Mouse (Mus musculus) embryonic facial prominence, embryonic 15.5 days (tissue): ENCODE data around the gene Sgsm3. TPM values are rescaled to one million over a fixed set of nuclear protein-coding genes. Genes with fewer than 3 reads are reported as not detected.

Experiments used
- ATAC-seq: fragments of 200-750 bp; cut with Nextera tagmentation; 2 replicates; pipeline ENCODE4 v1.8.0; 2017; ENCODE audit warnings: low read depth, moderate TSS enrichment; ENCODE audit not compliant: insufficient number of reproducible peaks, low FRiP score, low TSS enrichment
- H3K27ac ChIP-seq: fragments of 300-500 bp; sonication (generic); replicated peaks from 2 replicates; pipeline ENCODE4 v1.5.1; 2015; ENCODE audit warnings: mild to moderate bottlenecking, inconsistent platforms
- H3K27me3 ChIP-seq: fragments of 300-500 bp; sonication (generic); 2 replicates; pipeline ENCODE4 v1.6.1; 2015; ENCODE audit warnings: inconsistent platforms
- H3K36me3 ChIP-seq: fragments of 300-500 bp; sonication (generic); 2 replicates; pipeline ENCODE4 v1.6.1; 2015; ENCODE audit warnings: mild to moderate bottlenecking, inconsistent platforms
- H3K4me1 ChIP-seq: fragments of 300-500 bp; sonication (generic); 2 replicates; pipeline ENCODE4 v1.6.1; 2015; ENCODE audit warnings: inconsistent platforms
- H3K4me2 ChIP-seq: fragments of 300-500 bp; sonication (generic); replicated peaks from 2 replicates; pipeline ENCODE4 v1.6.1; 2015; ENCODE audit warnings: mild to moderate bottlenecking, inconsistent platforms
- H3K4me3 ChIP-seq: fragments of 300-500 bp; sonication (generic); replicated peaks from 2 replicates; pipeline ENCODE4 v1.5.1; 2015; ENCODE audit warnings: mild to moderate bottlenecking, inconsistent platforms
- H3K9ac ChIP-seq: fragments of 300-500 bp; sonication (generic); 2 replicates; pipeline ENCODE4 v1.6.1; 2015; ENCODE audit warnings: inconsistent platforms
- H3K9me3 ChIP-seq: fragments of 300-500 bp; sonication (generic); replicated peaks from 2 replicates; pipeline ENCODE4 v1.6.1; 2016; ENCODE audit warnings: inconsistent platforms
- WGBS: fragments of 180-500 bp; shearing (Covaris S2); methylation state at CpG from one replicate; pipeline ENCODE4 v1.1.7; 2015; 5-methylcytosine and 5-hydroxymethylcytosine counted together
- polyA plus RNA-seq: library from polyadenylated mRNA; unstranded; fragments of >200 nt; fragmentation: Nextera tagmentation; extraction: Ambion mirVana; gene quantifications from 2 replicates; pipeline ENCODE4 v1.2.1, GENCODE M21; 2015

The Sgsm3 gene
- polyA plus RNA-seq, 1 experiment from 2014 or later: 33.6 TPM

GRCm38 (mm10) chr15:81010114-81010513 lies 32.5 kb downstream of the Sgsm3 start:
- WGBS: 78% methylated on average over 7 of the region's 7 CpGs
- ATAC-seq: no peak
- H3K36me3 ChIP-seq: peaks cover 68% of the 10 kb centered on the region
- H3K4me2 ChIP-seq: no peak overlapping the region
- H3K27ac ChIP-seq: no peak overlapping the region
- no peaks in the 10 kb centered on the region for H3K27me3 ChIP-seq
- no peaks in the 10 kb centered on the region for H3K4me1 ChIP-seq
- H3K9ac ChIP-seq: no peak overlapping the region
- H3K4me3 ChIP-seq: no peak overlapping the region
- H3K9me3 ChIP-seq: no peaks in the 10 kb centered on the region

DNA sequence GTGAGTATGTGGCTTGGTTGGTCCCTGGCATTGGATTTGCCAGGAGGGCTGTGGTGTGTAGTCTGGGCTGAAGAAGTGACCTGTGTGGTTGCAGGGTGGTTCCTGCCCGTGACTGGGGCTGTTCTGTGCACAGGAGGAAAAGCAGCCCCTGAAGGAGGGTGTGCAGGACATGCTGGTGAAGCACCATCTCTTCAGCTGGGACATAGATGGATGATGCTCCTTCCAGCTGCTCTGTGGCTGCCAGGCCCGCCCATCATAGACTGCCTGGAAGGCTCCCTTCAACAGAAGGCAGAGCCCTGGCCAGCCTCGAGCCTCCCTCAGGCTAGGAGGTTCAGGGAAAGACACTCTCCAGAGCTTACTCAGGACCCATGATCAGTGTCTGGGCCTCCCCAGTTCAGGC lies 34.0 kb downstream of the Sgsm3 start:
- Histone ChIP-seq H3K4me1 (no peaks in the 10 kb centered on the region), H3K36me3 (peaks cover 82% of the 10 kb centered on the region), H3K9me3 (no peaks in the 10 kb centered on the region), H3K4me3 (no peak overlapping the region), H3K9ac (no peak overlapping the region), H3K27ac (no peak overlapping the region), H3K27me3 (no peaks in the 10 kb centered on the region), H3K4me2 (no peak overlapping the region)
- 78% methylated on average over 3 of the region's 3 CpGs for WGBS
- ATAC-seq: no peak

- 74% methylated on average over 4 of the region's 4 CpGs for WGBS
- Histone ChIP-seq H3K9me3 (no peaks in the 10 kb centered on the region), H3K4me3 (no peak overlapping the region), H3K4me2 (no peak overlapping the region), H3K27ac (no peak overlapping the region; the same call in 1 of the 2 replicates), H3K27me3 (no peaks in the 10 kb centered on the region), H3K36me3 (peaks cover 90% of the 10 kb centered on the region), H3K9ac (no peak overlapping the region), H3K4me1 (no peaks in the 10 kb centered on the region)
- no peak for ATAC-seq
Observed at GRCm38 (mm10) chr15:81012359-81012758, 34.8 kb downstream of the Sgsm3 start.

DNA sequence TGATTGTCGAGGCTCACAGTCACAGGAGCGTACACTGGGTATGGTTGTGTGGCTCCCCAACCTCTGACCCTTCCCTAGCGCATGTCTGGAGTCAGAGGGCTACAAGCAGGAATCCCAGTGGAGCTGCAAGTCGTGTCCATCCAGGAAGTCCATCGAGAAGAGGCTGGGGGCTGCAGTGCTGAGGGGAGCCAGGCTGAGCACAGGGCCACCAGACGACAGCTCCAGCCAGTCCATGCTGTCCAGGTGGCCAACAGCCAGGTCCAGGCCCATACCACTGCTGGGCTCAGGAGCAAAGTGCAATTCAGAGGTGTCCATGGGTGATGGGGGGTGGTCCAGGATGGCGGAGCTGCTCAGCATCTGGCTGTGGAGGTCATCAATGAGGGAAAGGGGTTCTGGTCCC lies 35.6 kb downstream of the Sgsm3 start:
- H3K9me3 ChIP-seq: no peaks in the 10 kb centered on the region
- peaks cover 95% of the 10 kb centered on the region for H3K36me3 ChIP-seq
- no peak overlapping the region for H3K4me2 ChIP-seq
- no peak for ATAC-seq
- no peak overlapping the region for H3K9ac ChIP-seq
- no peak overlapping the region for H3K4me3 ChIP-seq
- H3K27ac ChIP-seq: no peak overlapping the region
- H3K4me1 ChIP-seq: no peaks in the 10 kb centered on the region
- no peaks in the 10 kb centered on the region for H3K27me3 ChIP-seq
- 77% methylated on average over 7 of the region's 7 CpGs for WGBS

DNA sequence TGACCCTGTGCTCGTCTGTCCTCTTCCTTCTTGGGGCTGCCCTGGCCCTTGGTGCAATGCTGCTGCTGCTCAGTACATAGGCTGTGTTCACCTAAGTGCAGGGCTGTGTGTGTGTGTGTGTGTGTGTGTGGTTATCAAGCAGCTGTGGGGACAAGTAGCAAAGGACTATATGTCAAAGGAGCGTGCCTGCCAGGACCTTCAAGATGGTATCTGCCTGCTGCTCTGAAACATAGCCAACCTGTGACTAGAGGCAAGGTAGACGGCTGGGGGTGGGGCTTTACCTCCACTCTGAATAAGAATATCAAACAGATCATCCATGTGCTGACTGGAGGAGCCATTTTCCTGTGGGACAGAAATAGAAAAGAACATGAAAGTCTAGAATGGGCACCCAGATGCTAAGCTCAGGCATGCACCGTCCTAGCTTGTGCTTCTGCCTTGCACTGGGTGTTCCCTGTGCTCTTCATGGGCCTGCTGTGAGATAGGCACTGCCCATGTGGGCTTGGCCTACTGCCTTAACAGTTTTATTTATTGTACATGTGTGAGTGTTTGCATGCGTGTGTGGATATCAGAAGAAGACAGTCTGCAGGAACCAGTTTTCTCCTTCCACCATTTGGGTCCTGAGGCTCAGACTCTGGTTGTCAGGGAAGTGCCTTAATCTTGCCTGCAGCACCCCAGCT lies 37.6 kb downstream of the Sgsm3 start:
- H3K4me3 ChIP-seq: no peak overlapping the region
- no peak overlapping the region for H3K9ac ChIP-seq
- no peak overlapping the region for H3K4me2 ChIP-seq
- H3K9me3 ChIP-seq: no peaks in the 10 kb centered on the region
- no peak for ATAC-seq
- 75% methylated on average over 5 of the region's 5 CpGs for WGBS
- no peak overlapping the region for H3K27ac ChIP-seq
- peaks cover 99% of the 10 kb centered on the region for H3K36me3 ChIP-seq
- no peaks in the 10 kb centered on the region for H3K4me1 ChIP-seq
- no peaks in the 10 kb centered on the region for H3K27me3 ChIP-seq

GRCm38 (mm10) chr15:81016488-81016887 lies 38.9 kb downstream of the Sgsm3 start:
- no peaks in the 10 kb centered on the region for H3K27me3 ChIP-seq
- WGBS: 90% methylated on average over 10 of the region's 10 CpGs
- H3K4me3 ChIP-seq: no peak overlapping the region

DNA sequence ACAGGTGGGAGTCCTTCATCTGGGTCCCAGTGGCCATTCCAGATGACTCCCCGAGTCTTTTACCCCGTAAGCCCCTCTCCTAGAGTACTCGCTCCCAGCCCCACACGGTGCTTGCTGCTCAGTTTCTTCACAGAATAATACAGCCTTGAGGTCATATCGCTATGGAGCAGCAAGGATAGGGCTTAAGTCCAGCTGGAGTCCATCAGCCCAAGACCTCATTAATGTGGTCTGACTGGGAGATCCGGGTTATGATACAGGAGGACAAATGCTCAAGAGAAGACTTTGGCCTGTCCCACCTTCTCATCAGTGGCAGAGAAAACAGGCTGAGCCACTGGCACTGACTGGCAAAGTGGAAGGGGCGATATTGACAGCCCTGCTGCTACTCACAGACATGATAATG lies 39.7 kb downstream of the Sgsm3 start:
- Histone ChIP-seq H3K4me2 (no peak overlapping the region), H3K36me3 (peaks cover 93% of the 10 kb centered on the region), H3K9ac (no peak overlapping the region), H3K4me3 (no peak overlapping the region), H3K4me1 (no peaks in the 10 kb centered on the region), H3K27me3 (no peaks in the 10 kb centered on the region), H3K9me3 (no peaks in the 10 kb centered on the region), H3K27ac (no peak overlapping the region)
- WGBS: 90% methylated on average over 7 of the region's 7 CpGs
- ATAC-seq: no peak

More at GRCm38 (mm10) chr15:81016488-81016887, 38.9 kb downstream of the Sgsm3 start:
- H3K9ac ChIP-seq: no peak overlapping the region
- peaks cover 98% of the 10 kb centered on the region for H3K36me3 ChIP-seq
- no peak overlapping the region for H3K4me2 ChIP-seq
- no peak overlapping the region for H3K27ac ChIP-seq
- no peak for ATAC-seq
- H3K9me3 ChIP-seq: no peaks in the 10 kb centered on the region
- H3K4me1 ChIP-seq: no peaks in the 10 kb centered on the region

DNA sequence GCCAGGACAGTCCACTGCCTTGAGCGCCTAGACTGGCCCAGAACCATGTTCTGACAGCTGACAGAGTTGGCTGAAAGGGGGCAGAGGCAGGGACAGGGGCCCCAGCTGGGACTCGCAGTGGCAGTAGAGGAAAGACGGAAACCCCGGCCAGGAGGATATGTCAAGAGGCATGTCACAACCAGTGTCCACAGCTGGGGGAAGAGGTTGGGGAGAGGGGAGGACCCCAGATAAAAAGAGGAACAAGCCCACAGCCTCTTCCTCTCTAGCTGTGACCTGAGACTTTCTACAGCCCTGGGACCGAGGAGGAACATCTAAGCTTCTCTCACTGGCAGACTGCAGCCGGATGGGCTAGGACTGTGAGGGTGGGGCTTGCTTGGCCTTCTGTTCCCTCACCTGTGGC lies 43.8 kb downstream of the Sgsm3 start:
- 74% methylated on average over 6 of the region's 6 CpGs for WGBS

GRCm38 (mm10) chr15:81022437-81022836 lies 44.9 kb downstream of the Sgsm3 start:
- Histone ChIP-seq H3K4me1 (no peaks in the 10 kb centered on the region), H3K27ac (no peak overlapping the region), H3K27me3 (no peaks in the 10 kb centered on the region), H3K36me3 (peaks cover 49% of the 10 kb centered on the region), H3K9ac (no peak overlapping the region), H3K4me3 (no peak overlapping the region), H3K9me3 (no peaks in the 10 kb centered on the region), H3K4me2 (no peak overlapping the region)
- no peak for ATAC-seq
- 87% methylated on average over 7 of the region's 7 CpGs for WGBS

More for the DNA sequence above, 43.8 kb downstream of the Sgsm3 start:
- ATAC-seq: no peak
- H3K4me1 ChIP-seq: no peaks in the 10 kb centered on the region
- no peak overlapping the region for H3K4me3 ChIP-seq
- no peak overlapping the region for H3K4me2 ChIP-seq
- H3K27me3 ChIP-seq: no peaks in the 10 kb centered on the region
- H3K36me3 ChIP-seq: peaks cover 60% of the 10 kb centered on the region
- H3K27ac ChIP-seq: no peak overlapping the region
- H3K9me3 ChIP-seq: no peaks in the 10 kb centered on the region
- no peak overlapping the region for H3K9ac ChIP-seq

- WGBS: 91% methylated on average over 9 of the region's 9 CpGs
- no peaks in the 10 kb centered on the region for H3K27me3 ChIP-seq
- H3K4me1 ChIP-seq: peaks cover 8% of the 10 kb centered on the region
- H3K4me2 ChIP-seq: no peak overlapping the region
- no peaks in the 10 kb centered on the region for H3K9me3 ChIP-seq
- no peak overlapping the region for H3K9ac ChIP-seq
- H3K4me3 ChIP-seq: no peak overlapping the region
- H3K27ac ChIP-seq: no peak overlapping the region
- no peak for ATAC-seq
- peaks cover 35% of the 10 kb centered on the region for H3K36me3 ChIP-seq
Observed at GRCm38 (mm10) chr15:81023842-81024241, 46.3 kb downstream of the Sgsm3 start.

DNA sequence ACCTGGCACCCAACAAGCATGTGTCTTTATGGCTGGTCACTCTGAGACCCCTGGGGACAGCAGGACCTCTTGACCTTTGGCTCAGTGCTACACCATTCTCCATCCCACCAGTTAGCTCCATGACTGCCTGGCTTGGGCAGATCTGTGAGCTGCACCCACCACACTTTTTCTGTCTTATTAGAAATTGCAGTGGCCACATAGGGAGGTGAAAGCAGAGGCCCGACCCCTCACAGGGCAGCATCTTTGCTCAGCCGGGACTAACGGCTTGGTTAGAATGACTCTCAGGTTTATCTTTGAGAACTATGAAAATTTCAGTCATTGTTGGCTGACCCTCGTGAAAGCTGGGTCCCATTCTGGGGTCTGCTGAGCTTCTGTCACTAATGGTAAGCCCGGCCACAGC lies 49.3 kb downstream of the Sgsm3 start:
- no peak for ATAC-seq
- Histone ChIP-seq H3K27me3 (no peaks in the 10 kb centered on the region), H3K4me2 (no peak overlapping the region), H3K9ac (no peak overlapping the region), H3K36me3 (peaks cover 9% of the 10 kb centered on the region; the same call in 1 of the 2 replicates), H3K4me3 (no peak overlapping the region), H3K4me1 (peaks cover 8% of the 10 kb centered on the region), H3K9me3 (no peaks in the 10 kb centered on the region), H3K27ac (no peak overlapping the region)
- WGBS: 79% methylated on average over 5 of the region's 5 CpGs
